Mouse (Mus musculus) spleen, adult 2 months (tissue): ENCODE measurements at regions not wholly inside any gene's neighbourhood (a gene's known extent, or its start where the extent isn't known, plus 50 kb on each side); places are given as distances from the start of the nearest gene placed in this dataset.

Experiments
- DNase-seq, 2 experiments: peaks; one replicate each; pipeline versions ENCODE4 v3.0.0 to v3.0.0-alpha.2; 2012 to 2021; ENCODE audit warnings: low spot score in 2 of 2, low read depth in 1 of 2
- H3K27ac ChIP-seq: fragments of 200-500 bp; 2 replicates; pipeline ENCODE4 v1.5.1; 2012; ENCODE audit warnings: low read length, inconsistent platforms; ENCODE audit not compliant: insufficient read depth
- H3K27me3 ChIP-seq: fragments of 200-500 bp; 2 replicates; pipeline ENCODE4 v1.6.1; 2012; ENCODE audit warnings: mild to moderate bottlenecking, moderate library complexity, low read length, inconsistent platforms; ENCODE audit not compliant: control insufficient read depth, insufficient read depth
- H3K36me3 ChIP-seq: fragments of 200-500 bp; 2 replicates; pipeline ENCODE4 v1.6.1; 2012; ENCODE audit warnings: mild to moderate bottlenecking, low read length, inconsistent platforms; ENCODE audit not compliant: control insufficient read depth, insufficient read depth
- H3K4me1 ChIP-seq: fragments of 200-500 bp; 2 replicates; pipeline ENCODE4 v1.6.1; 2011; ENCODE audit warnings: inconsistent platforms; ENCODE audit not compliant: control insufficient read depth, insufficient read depth, insufficient read length
- H3K4me3 ChIP-seq: fragments of 200-500 bp; 2 replicates; pipeline ENCODE4 v1.5.1; 2011; ENCODE audit warnings: mild to moderate bottlenecking, inconsistent platforms; ENCODE audit not compliant: insufficient read depth, insufficient read length; ENCODE audit errors: extremely low read depth
- CTCF ChIP-seq: fragments of 200-500 bp; IDR thresholded peaks from 2 replicates; pipeline ENCODE4 v1.5.1; 2011; ENCODE audit warnings: mild to moderate bottlenecking, inconsistent platforms; ENCODE audit not compliant: insufficient read depth, insufficient read length, insufficient replicate concordance; ENCODE audit errors: extremely low read depth
- POLR2A ChIP-seq: fragments of 200-500 bp; IDR thresholded peaks from 2 replicates; pipeline ENCODE4 v1.6.1; 2011; ENCODE audit warnings: low read depth, low read length, inconsistent platforms
- WGBS: fragments of 180-500 bp; shearing (Covaris S2); methylation state at CpG from one replicate; pipeline ENCODE4 v1.1.7; 2018; 5-methylcytosine and 5-hydroxymethylcytosine counted together

DNA sequence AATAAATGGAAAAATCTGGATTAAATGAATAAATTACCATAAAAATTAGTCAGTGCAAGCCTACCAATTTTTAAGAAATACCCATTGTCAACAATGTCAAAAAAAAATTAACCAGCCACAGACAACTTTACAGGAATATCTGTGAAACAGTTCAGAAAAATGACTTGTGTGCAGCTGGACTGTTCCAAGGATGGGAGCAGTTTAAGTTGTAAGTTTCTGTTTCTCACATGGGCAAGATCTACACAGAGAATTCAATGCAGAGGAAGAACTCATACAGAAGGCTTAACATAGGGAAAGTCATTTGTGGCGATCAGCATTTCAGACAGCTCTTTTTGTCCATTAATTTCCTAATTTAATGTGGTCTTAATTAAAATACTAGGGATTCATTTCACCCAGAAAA is 71.9 kb upstream of the Tdrd3 start:
- no peaks in the 10 kb centered on the region for H3K36me3 ChIP-seq
- no peak for DNase-seq
- no peak overlapping the region for H3K27ac ChIP-seq
- 87% methylated on average over 1 of the region's 1 CpGs for WGBS
- no peaks in the 10 kb centered on the region for H3K4me1 ChIP-seq
- no peaks in the 10 kb centered on the region for H3K27me3 ChIP-seq
- H3K4me3 ChIP-seq: no peak overlapping the region
- no peak for TF ChIP-seq CTCF

DNA sequence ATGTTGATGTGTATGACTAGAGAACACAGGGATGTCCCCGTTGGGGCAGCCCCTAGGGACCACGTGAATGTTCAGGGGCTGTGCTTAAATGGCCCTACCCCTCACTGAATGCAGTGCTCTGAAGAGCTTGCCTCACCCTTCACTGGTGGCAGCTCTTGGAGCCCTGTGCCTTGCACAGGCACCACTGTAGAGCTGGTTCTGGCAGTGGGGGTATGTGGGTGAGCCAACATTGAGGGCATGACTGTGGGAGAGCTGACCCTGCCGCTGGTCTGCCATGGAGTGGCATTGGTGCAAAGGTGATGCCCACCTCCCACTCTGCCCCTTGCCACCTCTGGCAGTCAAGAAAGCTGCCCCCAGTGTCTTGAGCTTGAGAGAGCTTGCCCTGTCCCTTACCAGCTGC is 69.6 kb upstream of the Tdrd3 start:
- DNase-seq: no peak

DNA sequence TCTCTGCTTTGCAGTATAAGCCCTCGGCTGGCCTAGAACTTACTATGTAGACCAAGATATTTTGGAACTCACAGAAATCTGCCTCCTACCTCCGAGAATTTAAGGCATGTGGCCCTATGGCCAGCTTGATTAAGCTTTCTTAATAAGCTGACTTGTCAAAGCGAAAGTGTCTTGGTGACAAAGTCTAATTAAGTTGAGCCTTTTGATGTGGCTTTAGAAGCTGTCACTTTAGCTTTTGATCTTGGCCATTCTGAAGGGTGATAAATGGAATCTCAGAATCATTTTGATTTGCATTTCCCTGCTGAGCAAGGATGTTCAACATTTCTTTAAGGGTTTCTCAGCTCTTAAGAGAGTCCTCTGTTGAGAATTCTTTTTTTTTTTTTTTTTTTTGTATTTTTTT is 67.6 kb upstream of the Tdrd3 start:
- no peak overlapping the region for H3K4me3 ChIP-seq
- no peak for DNase-seq
- no peaks in the 10 kb centered on the region for H3K36me3 ChIP-seq
- no peaks in the 10 kb centered on the region for H3K27me3 ChIP-seq
- H3K4me1 ChIP-seq: no peaks in the 10 kb centered on the region
- TF ChIP-seq CTCF: no peak
- TF ChIP-seq POLR2A: no peak
- WGBS: 76% methylated on average over 3 of the region's 3 CpGs
- no peak overlapping the region for H3K27ac ChIP-seq

More for the DNA sequence above, 69.6 kb upstream of the Tdrd3 start:
- no peak for TF ChIP-seq POLR2A
- no peak for TF ChIP-seq CTCF
- Histone ChIP-seq H3K36me3 (no peaks in the 10 kb centered on the region), H3K27me3 (no peaks in the 10 kb centered on the region), H3K4me1 (no peaks in the 10 kb centered on the region), H3K27ac (no peak overlapping the region), H3K4me3 (no peak overlapping the region)
- 96% methylated on average over 3 of the region's 3 CpGs for WGBS

DNA sequence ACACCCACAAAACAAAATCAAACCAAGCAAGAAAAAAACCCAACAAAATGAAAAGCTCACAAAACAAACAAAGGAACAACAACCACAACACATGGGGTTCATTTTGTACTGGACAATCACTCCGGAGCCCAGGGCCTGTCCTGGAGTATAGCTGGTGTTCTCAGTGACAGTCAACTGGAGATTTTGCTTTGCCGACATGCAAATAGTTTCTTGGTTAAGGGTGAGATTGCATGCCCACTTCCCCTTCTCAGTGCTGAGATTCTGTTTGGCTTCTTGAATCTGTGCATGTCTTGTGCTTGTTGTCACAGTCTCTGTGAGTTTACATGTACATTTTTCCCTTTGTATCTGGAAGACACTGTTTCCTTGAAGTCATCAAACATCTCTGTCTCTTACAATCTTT is 50.6 kb upstream of the Tdrd3 start:
- 81% methylated on average over 2 of the region's 2 CpGs for WGBS
- no peak for DNase-seq
- Histone ChIP-seq H3K4me3 (no peak overlapping the region), H3K27ac (no peak overlapping the region), H3K36me3 (no peaks in the 10 kb centered on the region), H3K27me3 (no peaks in the 10 kb centered on the region), H3K4me1 (no peaks in the 10 kb centered on the region)
- no peak for TF ChIP-seq POLR2A
- no peak for TF ChIP-seq CTCF
